Mouse (Mus musculus): ENCODE data around the gene Zfp945. TPM values are rescaled to one million over a fixed set of nuclear protein-coding genes. Genes with fewer than 3 reads are reported as not detected.
"Not testable (repeated sequence)": the region's sequence is repeated elsewhere in the genome, so short reads cannot be mapped to it uniquely, and the experiment has no call there.

Gene Zfp945
- 25.6 and 27.9 TPM in 2 replicates for polyA plus RNA-seq (2016; fragmentation: Nextera tagmentation; extraction: Ambion mirVana)

DNA sequence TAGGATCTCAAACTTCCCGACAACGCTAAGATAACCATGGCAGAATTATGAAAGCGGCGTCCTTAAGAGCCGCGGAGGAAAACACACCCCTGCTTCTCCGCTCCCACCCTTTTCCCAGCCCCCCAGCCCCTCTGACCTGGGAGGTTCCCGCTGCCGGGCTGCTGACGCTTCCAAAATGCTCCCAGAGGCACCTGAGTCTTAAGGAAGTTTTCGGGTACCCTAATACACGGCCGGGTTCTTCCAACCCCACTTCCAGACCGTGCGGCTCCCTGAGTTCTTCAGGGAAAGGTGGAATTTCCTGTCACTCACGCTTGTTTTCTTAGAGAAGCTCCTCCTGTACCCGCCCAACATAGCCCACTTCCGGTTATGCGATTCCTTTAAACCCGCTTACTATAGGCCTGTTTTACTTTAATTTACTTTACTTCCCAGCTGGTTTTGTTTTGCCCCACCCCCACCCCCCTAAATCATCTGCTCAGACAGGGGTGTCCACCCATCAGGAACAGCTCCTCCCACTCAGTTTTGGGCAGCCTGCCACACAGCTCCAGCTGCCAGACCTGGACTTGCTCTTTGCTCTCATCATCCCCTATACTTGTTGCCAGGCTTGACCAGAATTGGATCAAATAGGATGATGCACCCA, at the start of gene Zfp945:
Gene Zfp945 (minus strand): TSS at position 290 of the 637 bp plus-strand sequence.
- Histone ChIP-seq H3K36me3 (peaks cover 21% of the 10 kb centered on the region), H3K9ac (peak within 1 kb of the TSS; percentile 76), H3K9me3 (replicated peaks) (no peaks in the 10 kb centered on the region), H3K4me2 (replicated peaks) (peak within 1 kb of the TSS; percentile 77), H3K4me3 (peak within 1 kb of the TSS; percentile 76), H3K27ac (peak within 1 kb of the TSS; percentile 82), H3K4me1 (peaks cover 9% of the 10 kb centered on the region), H3K27me3 (no peaks in the 10 kb centered on the region)
- WGBS: 0% methylated on average over 20 of the region's 20 CpGs
- peak; percentile 97 for ATAC-seq (ENCODE audit: low FRiP score)

DNA sequence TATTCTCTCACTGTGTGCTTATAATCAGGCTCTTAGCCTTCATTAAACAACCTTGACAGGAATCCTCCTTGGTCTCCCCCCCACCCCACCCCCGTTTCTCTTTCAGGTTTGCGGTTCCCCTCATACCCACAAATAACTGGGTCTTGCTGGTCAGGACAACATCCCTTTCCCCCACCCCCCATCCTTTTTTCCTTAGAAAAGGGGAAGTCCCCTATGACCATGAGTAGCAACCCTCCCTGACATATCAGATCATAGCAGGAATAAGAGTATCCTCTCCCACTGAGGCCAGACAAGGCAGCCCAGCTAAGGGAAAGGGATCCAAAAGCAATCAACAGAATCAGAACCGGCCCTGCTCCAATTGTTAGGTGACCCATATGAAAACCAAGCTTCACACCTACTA, 21.4 kb upstream of the Zfp945 start:
- H3K9ac ChIP-seq: no peak overlapping the region
- 84% methylated on average over 3 of the region's 3 CpGs for WGBS

DNA sequence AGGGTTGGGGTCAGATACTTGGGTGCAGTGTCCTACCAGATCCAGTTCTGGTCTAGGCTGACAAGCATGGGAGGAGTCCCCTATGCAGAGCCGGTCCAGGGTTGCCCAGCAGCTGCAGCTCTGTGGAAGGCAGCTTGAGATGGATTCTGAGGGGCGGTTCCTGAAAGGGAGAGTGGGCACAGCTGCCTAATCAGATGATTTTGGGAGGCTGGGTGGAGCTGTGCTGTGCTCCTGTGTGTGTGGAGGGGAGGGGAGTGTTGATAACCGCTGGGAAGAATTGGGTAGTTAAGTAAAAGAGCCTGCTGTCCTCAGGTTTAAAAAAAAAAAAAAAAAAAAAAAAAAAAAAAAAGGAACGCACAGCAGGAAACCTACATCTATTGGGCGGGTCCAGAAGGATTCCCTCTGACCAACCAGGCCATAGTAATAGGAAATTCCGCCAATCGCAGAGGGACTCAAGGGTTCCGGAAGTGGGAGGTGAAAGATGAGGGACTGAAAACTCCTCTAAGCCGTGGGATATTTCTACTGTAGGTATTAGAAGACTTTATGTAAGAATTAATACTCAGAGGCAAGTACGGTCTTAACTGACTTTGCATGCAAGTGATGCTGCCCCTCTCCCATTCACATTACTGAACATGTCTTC, 17.2 kb upstream of the Zfp945 start:
- no peak overlapping the region for H3K4me2 ChIP-seq (replicated peaks)
- no peaks in the 10 kb centered on the region for H3K36me3 ChIP-seq
- H3K27me3 ChIP-seq: no peaks in the 10 kb centered on the region
- H3K27ac ChIP-seq: no peak overlapping the region
- ATAC-seq (ENCODE audit: low FRiP score): no peak
- 71% methylated on average over 10 of the region's 10 CpGs for WGBS
- no peak overlapping the region for H3K4me3 ChIP-seq
- H3K9me3 ChIP-seq (replicated peaks): peaks cover 6% of the 10 kb centered on the region; the same call in 1 of the 2 replicates
- H3K9ac ChIP-seq: no peak overlapping the region
- no peaks in the 10 kb centered on the region for H3K4me1 ChIP-seq

More for the DNA sequence above, 21.4 kb upstream of the Zfp945 start:
- no peaks in the 10 kb centered on the region for H3K27me3 ChIP-seq
- no peaks in the 10 kb centered on the region for H3K36me3 ChIP-seq
- H3K27ac ChIP-seq: no peak overlapping the region
- no peak for ATAC-seq (ENCODE audit: low FRiP score)
- H3K4me1 ChIP-seq: no peaks in the 10 kb centered on the region
- H3K4me2 ChIP-seq (replicated peaks): no peak overlapping the region
- H3K9me3 ChIP-seq (replicated peaks): 0 out of 2 replicates have a peak, but pooled peaks cover 6% of the 10 kb centered on the region
- no peak overlapping the region for H3K4me3 ChIP-seq

GRCm38 (mm10) chr17:22877427-22878307, 10.7 kb upstream of the Zfp945 start:
- 95% methylated on average over 10 of the region's 11 CpGs for WGBS
- H3K36me3 ChIP-seq: no peaks in the 10 kb centered on the region
- no peak overlapping the region for H3K9ac ChIP-seq
- H3K9me3 ChIP-seq (replicated peaks): peaks cover 6% of the 10 kb centered on the region
- ATAC-seq (ENCODE audit: low FRiP score): peak; percentile 52; the same call in 1 of the 2 replicates
- no peak overlapping the region for H3K27ac ChIP-seq
- no peak overlapping the region for H3K4me3 ChIP-seq
- no peaks in the 10 kb centered on the region for H3K27me3 ChIP-seq
- H3K4me1 ChIP-seq: no peaks in the 10 kb centered on the region
- H3K4me2 ChIP-seq (replicated peaks): no peak overlapping the region

- whole genome bisulfite sequencing: 87% methylated on average over 20 of the region's 20 CpGs
- Histone ChIP-seq H3K4me3 (no peak overlapping the region), H3K9ac (no peak overlapping the region), H3K36me3 (no peaks in the 10 kb centered on the region), H3K27ac (no peak overlapping the region), H3K9me3 (replicated peaks) (peaks cover 6% of the 10 kb centered on the region), H3K4me2 (replicated peaks) (no peak overlapping the region), H3K4me1 (no peaks in the 10 kb centered on the region), H3K27me3 (no peaks in the 10 kb centered on the region)
- no peak for ATAC-seq (ENCODE audit: low FRiP score)
Measured at GRCm38 (mm10) chr17:22876316-22876715, 9.4 kb upstream of the Zfp945 start.

- not testable (repeated sequence) for H3K36me3 ChIP-seq; H3K27me3 ChIP-seq; H3K4me3 ChIP-seq; H3K27ac ChIP-seq; H3K9ac ChIP-seq; H3K4me1 ChIP-seq; ATAC-seq (ENCODE audit: low FRiP score); H3K4me2 ChIP-seq (replicated peaks); H3K9me3 ChIP-seq (replicated peaks)
- WGBS: 90% methylated on average over 4 of the region's 4 CpGs
Measured at GRCm38 (mm10) chr17:22875549-22875948, 8.6 kb upstream of the Zfp945 start.

GRCm38 (mm10) chr17:22866421-22866844, 501 bp downstream of the Zfp945 start:
- peak overlapping the region; percentile 77 for H3K4me2 ChIP-seq (replicated peaks)
- ATAC-seq (ENCODE audit: low FRiP score): peak; percentile 70

GRCm38 (mm10) chr17:22821166-22821565, 45.8 kb downstream of the Zfp945 start:
- H3K9ac ChIP-seq: no peak overlapping the region
- H3K4me1 ChIP-seq: peaks cover 4% of the 10 kb centered on the region; the same call in 1 of the 2 replicates
- H3K36me3 ChIP-seq: no peaks in the 10 kb centered on the region
- ATAC-seq (ENCODE audit: low FRiP score): no peak
- H3K27ac ChIP-seq: no peak overlapping the region
- no peaks in the 10 kb centered on the region for H3K27me3 ChIP-seq
- WGBS: 72% methylated on average over 4 of the region's 4 CpGs
- H3K4me3 ChIP-seq: no peak overlapping the region
- H3K4me2 ChIP-seq (replicated peaks): no peak overlapping the region
- no peaks in the 10 kb centered on the region for H3K9me3 ChIP-seq (replicated peaks)

More at GRCm38 (mm10) chr17:22866421-22866844, 501 bp downstream of the Zfp945 start:
- H3K4me3 ChIP-seq: peak overlapping the region; percentile 76
- H3K27ac ChIP-seq: peak overlapping the region; percentile 82
- H3K36me3 ChIP-seq: peaks cover 22% of the 10 kb centered on the region
- peak overlapping the region; percentile 76 for H3K9ac ChIP-seq
- no peaks in the 10 kb centered on the region for H3K27me3 ChIP-seq
- WGBS: 2% methylated on average over 10 of the region's 10 CpGs
- peaks cover 9% of the 10 kb centered on the region for H3K4me1 ChIP-seq
- H3K9me3 ChIP-seq (replicated peaks): no peaks in the 10 kb centered on the region

DNA sequence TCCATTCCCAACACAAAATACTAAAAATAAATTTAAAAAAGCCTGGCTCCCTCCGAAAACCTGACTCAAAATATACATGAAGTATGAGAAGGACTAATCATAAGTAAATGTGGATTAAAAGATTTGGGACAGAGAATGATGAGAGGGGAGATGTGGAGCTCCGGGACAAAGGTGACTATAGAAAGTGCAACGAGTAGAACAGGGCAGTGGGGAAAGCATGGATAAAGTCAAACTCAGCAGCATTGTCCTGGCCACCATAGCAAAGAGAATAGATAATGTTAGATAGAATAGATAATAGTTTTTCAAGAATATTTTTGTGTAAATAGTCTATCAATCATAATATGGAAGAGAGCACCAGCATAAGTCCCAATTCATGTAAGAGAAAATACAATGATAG, 48.7 kb downstream of the Zfp945 start:
- Histone ChIP-seq H3K27ac (peak overlapping the region; percentile 95), H3K36me3 (peaks cover 13% of the 10 kb centered on the region), H3K4me1 (peaks cover 5% of the 10 kb centered on the region; the same call in 1 of the 2 replicates), H3K4me2 (replicated peaks) (peak overlapping the region; percentile 48), H3K9ac (peak overlapping the region; percentile 80), H3K9me3 (replicated peaks) (no peaks in the 10 kb centered on the region), H3K4me3 (peak overlapping the region; percentile 72), H3K27me3 (no peaks in the 10 kb centered on the region)
- WGBS: 69% methylated on average over 3 of the region's 3 CpGs
- ATAC-seq (ENCODE audit: low FRiP score): peak; percentile 35; the same call in 1 of the 2 replicates

GRCm38 (mm10) chr17:22817471-22818198, 49.3 kb downstream of the Zfp945 start:
- peak; percentile 97 for ATAC-seq (ENCODE audit: low FRiP score)
- peak overlapping the region; percentile 95 for H3K27ac ChIP-seq
- no peaks in the 10 kb centered on the region for H3K27me3 ChIP-seq
- H3K4me2 ChIP-seq (replicated peaks): peak overlapping the region; percentile 48
- H3K4me1 ChIP-seq: peaks cover 5% of the 10 kb centered on the region; the same call in 1 of the 2 replicates
- WGBS: 2% methylated on average over 28 of the region's 28 CpGs
- H3K9ac ChIP-seq: peak overlapping the region; percentile 80
- peak overlapping the region; percentile 72 for H3K4me3 ChIP-seq
- peaks cover 13% of the 10 kb centered on the region for H3K36me3 ChIP-seq
- no peaks in the 10 kb centered on the region for H3K9me3 ChIP-seq (replicated peaks)

GRCm38 (mm10) chr17:22799707-22800106, 67.2 kb downstream of the Zfp945 start:
- Histone ChIP-seq H3K9me3 (replicated peaks) (peaks cover 31% of the 10 kb centered on the region), H3K36me3 (peaks cover 7% of the 10 kb centered on the region), H3K4me3 (no peak overlapping the region), H3K27ac (no peak overlapping the region), H3K4me1 (no peaks in the 10 kb centered on the region), H3K27me3 (no peaks in the 10 kb centered on the region), H3K4me2 (replicated peaks) (no peak overlapping the region), H3K9ac (no peak overlapping the region)
- WGBS: 71% methylated on average over 2 of the region's 2 CpGs
- no peak for ATAC-seq (ENCODE audit: low FRiP score)

Data from hindbrain, embryonic 12.5 days (tissue).